12 mouse cellular contexts compared by ENCODE assay signal in genomic region chr15:69923280-69923679, GRCm38 (mm10).
DNase-seq lines count a peak whose midpoint lies in the region; ATAC-seq lines count a peak whose summit lies in the region.
"Had no signal": no experiment of that assay in that cellular context is flagged by ENCODE, and none has a peak within 500 bp of the region (broad histone marks: within the 10 kb centered on the region; RNA-seq: fewer than 3 reads in every experiment).

No protein-coding gene starts in this region.

- WGBS in hindbrain, embryonic 14.5 days, result 23% methylated on average over 2 of the region's 2 CpGs
- WGBS in hindbrain, embryonic 13.5 days, result 24% methylated on average over 2 of the region's 2 CpGs

- no peak overlapping the region for H3K9ac ChIP-seq in hindbrain, embryonic 14.5 days
- no peak overlapping the region for H3K9ac ChIP-seq in hindbrain, embryonic 13.5 days
- H3K9ac ChIP-seq: liver, embryonic 12.5 days had no signal

- no peaks in the 10 kb centered on the region for H3K9me3 ChIP-seq in hindbrain, embryonic 14.5 days (ENCODE audit: control insufficient read depth, low read length)
- H3K9me3 ChIP-seq in hindbrain, embryonic 13.5 days, result no peaks in the 10 kb centered on the region
- H3K9me3 ChIP-seq: liver, embryonic 12.5 days had no signal

- ATAC-seq in hindbrain, embryonic 14.5 days (ENCODE audit: low FRiP score), result 0 out of 2 replicates have a peak, but pooled peaks have one; percentile 59
- ATAC-seq in hindbrain, embryonic 13.5 days (ENCODE audit: low FRiP score), result no peak
- ATAC-seq: liver, embryonic 12.5 days had no signal

- H3K36me3 ChIP-seq in hindbrain, embryonic 14.5 days (replicated peaks; ENCODE audit: control insufficient read depth, insufficient read depth), result no peaks in the 10 kb centered on the region
- no peaks in the 10 kb centered on the region for H3K36me3 ChIP-seq in hindbrain, embryonic 13.5 days
- H3K36me3 ChIP-seq: liver, embryonic 12.5 days had no signal

- H3K4me3 ChIP-seq in hindbrain, embryonic 14.5 days (replicated peaks; ENCODE audit: low read length), result no peak overlapping the region
- H3K4me3 ChIP-seq in hindbrain, embryonic 13.5 days, result no peak overlapping the region
- H3K4me3 ChIP-seq: liver, embryonic 12.5 days had no signal

- DNase-seq in hindbrain, embryonic 14.5 days (ENCODE audit: low spot score), result peak; percentile 58
- DNase-seq in right cerebral cortex, adult 2 months (ENCODE audit: low spot score in 2 of 2), result peak; percentile 3 to 4
- no peak for DNase-seq in right cerebral cortex, postnatal 25 days
- peak; percentile 4 to 6 for DNase-seq in frontal cortex, postnatal 14 days (ENCODE audit: low spot score in 2 of 2)
- no peak for DNase-seq in urinary bladder, adult 18-20 months (ENCODE audit: low spot score in 2 of 2)
- DNase-seq in liver, result no peak
- DNase-seq: gastrocnemius, postnatal 14 days; heart, postnatal 10 days; kidney, postnatal 10 days had no signal

- no peak overlapping the region for H3K4me2 ChIP-seq in hindbrain, embryonic 14.5 days (replicated peaks)
- H3K4me2 ChIP-seq in hindbrain, embryonic 13.5 days, result no peak overlapping the region
- H3K4me2 ChIP-seq: liver, embryonic 12.5 days had no signal

- H3K27ac ChIP-seq in hindbrain, embryonic 14.5 days, result no peak overlapping the region
- H3K27ac ChIP-seq in hindbrain, embryonic 13.5 days, result no peak overlapping the region
- H3K27ac ChIP-seq: liver, embryonic 12.5 days had no signal

- no peaks in the 10 kb centered on the region for H3K27me3 ChIP-seq in hindbrain, embryonic 14.5 days (ENCODE audit: control insufficient read depth, insufficient read depth, low read length)
- H3K27me3 ChIP-seq in hindbrain, embryonic 13.5 days, result no peaks in the 10 kb centered on the region
- H3K27me3 ChIP-seq: CH12.LX; liver, embryonic 12.5 days had no signal

- H3K4me1 ChIP-seq in hindbrain, embryonic 14.5 days (replicated peaks; ENCODE audit: control insufficient read depth, insufficient read depth, low read length), result 0 out of 2 replicates have a peak, but pooled peaks cover 4% of the 10 kb centered on the region
- no peaks in the 10 kb centered on the region for H3K4me1 ChIP-seq in hindbrain, embryonic 13.5 days (replicated peaks)
- H3K4me1 ChIP-seq: liver, embryonic 12.5 days had no signal

Comparison
In these comparisons a context has a peak if more than half of its experiments do, and no peak if none do; other contexts are left out.
1. DNase-seq: peak in hindbrain, embryonic 14.5 days (single experiment), right cerebral cortex, adult 2 months (2 of 2) and frontal cortex, postnatal 14 days (2 of 2); none in right cerebral cortex, postnatal 25 days (single experiment), urinary bladder, adult 18-20 months (0 of 2) and liver (single experiment).